Mouse (Mus musculus) midbrain, embryonic 12.5 days (tissue): ENCODE results near the gene Sds. TPM values are rescaled to one million over a fixed set of nuclear protein-coding genes. Genes with fewer than 3 reads are reported as not detected.

Experiments used
- ATAC-seq: fragments of 200-750 bp; cut with Nextera tagmentation; 2 replicates; pipeline ENCODE4 v1.8.0; 2017; ENCODE audit warnings: low read depth, moderate TSS enrichment, moderate library complexity; ENCODE audit not compliant: low FRiP score
- H3K27ac ChIP-seq: fragments of 300-500 bp; sonication (generic); replicated peaks from 2 replicates; pipeline ENCODE4 v1.5.1; 2016; ENCODE audit warnings: mild to moderate bottlenecking
- H3K27me3 ChIP-seq: fragments of 300-500 bp; sonication (generic); 2 replicates; pipeline ENCODE4 v1.6.1; 2016; ENCODE audit warnings: mild to moderate bottlenecking
- H3K36me3 ChIP-seq: fragments of 300-500 bp; sonication (generic); 2 replicates; pipeline ENCODE4 v1.6.1; 2016
- H3K4me1 ChIP-seq: fragments of 300-500 bp; sonication (generic); 2 replicates; pipeline ENCODE4 v1.6.1; 2016
- H3K4me2 ChIP-seq: fragments of 300-500 bp; sonication (generic); replicated peaks from 2 replicates; pipeline ENCODE4 v1.6.1; 2016; ENCODE audit warnings: mild to moderate bottlenecking, moderate library complexity
- H3K4me3 ChIP-seq: fragments of 300-500 bp; sonication (generic); 2 replicates; pipeline ENCODE4 v1.5.1; 2016; ENCODE audit warnings: mild to moderate bottlenecking
- H3K9ac ChIP-seq: fragments of 300-500 bp; sonication (generic); replicated peaks from 2 replicates; pipeline ENCODE4 v1.6.1; 2016; ENCODE audit warnings: mild to moderate bottlenecking, moderate library complexity
- H3K9me3 ChIP-seq: fragments of 300-500 bp; sonication (generic); 2 replicates; pipeline ENCODE4 v1.6.1; 2016; ENCODE audit warnings: mild to moderate bottlenecking
- WGBS: fragments of 180-500 bp; shearing (Covaris S2); methylation state at CpG from one replicate; pipeline ENCODE4 v1.1.7; 2016; 5-methylcytosine and 5-hydroxymethylcytosine counted together
- polyA plus RNA-seq: library from polyadenylated mRNA; unstranded; fragments of >200 nt; fragmentation: Nextera tagmentation; extraction: Ambion mirVana; gene quantifications from 2 replicates; pipeline ENCODE4 v1.2.1, GENCODE M21; 2016

Sds gene
- polyA plus RNA-seq, result not detected in 2 replicates

DNA sequence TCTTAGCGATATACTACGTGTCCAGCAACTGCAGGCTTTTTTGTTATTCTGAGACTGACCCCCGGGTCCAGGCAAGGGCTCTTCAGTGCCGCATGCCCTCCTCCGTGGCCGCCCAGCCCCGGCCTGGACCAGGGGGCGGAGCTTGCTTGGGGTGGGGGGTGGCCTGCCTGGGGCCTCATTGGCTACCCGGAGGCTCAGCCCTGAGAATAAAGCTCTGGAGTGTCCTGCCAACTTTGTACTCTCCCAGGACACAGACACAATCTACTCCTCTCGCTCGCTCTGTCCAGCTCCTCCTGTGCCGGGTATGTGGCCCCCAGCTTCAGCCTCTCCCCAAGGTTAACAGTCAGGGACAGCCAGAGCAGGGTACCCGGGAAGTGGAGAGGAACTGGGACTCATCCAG lies at the start of gene Sds:
Sds (plus strand) TSS at position 231 of the 400 bp plus-strand sequence.
- H3K27ac ChIP-seq, result no peak within 1 kb of the TSS
- peaks cover 20% of the 10 kb centered on the region; the same call in 1 of the 2 replicates for H3K27me3 ChIP-seq
- H3K4me3 ChIP-seq, result no peak within 1 kb of the TSS
- no peaks in the 10 kb centered on the region for H3K9me3 ChIP-seq
- 17% methylated on average over 13 of the region's 13 CpGs for WGBS
- no peak for ATAC-seq
- no peak within 1 kb of the TSS for H3K9ac ChIP-seq
- no peaks in the 10 kb centered on the region for H3K36me3 ChIP-seq
- H3K4me2 ChIP-seq, result no peak within 1 kb of the TSS; the same call in 1 of the 2 replicates
- 0 out of 2 replicates have a peak, but pooled peaks cover 4% of the 10 kb centered on the region for H3K4me1 ChIP-seq

- H3K27me3 ChIP-seq, result peaks cover 97% of the 10 kb centered on the region
- peaks cover 25% of the 10 kb centered on the region for H3K4me1 ChIP-seq
- peak overlapping the region; percentile 63; the same call in 1 of the 2 replicates for H3K9ac ChIP-seq
- peak overlapping the region; percentile 52 for H3K4me2 ChIP-seq
- 3% methylated on average over 10 of the region's 10 CpGs for WGBS
- no peaks in the 10 kb centered on the region for H3K36me3 ChIP-seq
- no peak for ATAC-seq
- peak overlapping the region; percentile 55 for H3K4me3 ChIP-seq
- peak overlapping the region; percentile 88 for H3K27ac ChIP-seq
- no peaks in the 10 kb centered on the region for H3K9me3 ChIP-seq
Measured at GRCm38 (mm10) chr5:120426572-120426971, 49.8 kb upstream of the Sds start.

DNA sequence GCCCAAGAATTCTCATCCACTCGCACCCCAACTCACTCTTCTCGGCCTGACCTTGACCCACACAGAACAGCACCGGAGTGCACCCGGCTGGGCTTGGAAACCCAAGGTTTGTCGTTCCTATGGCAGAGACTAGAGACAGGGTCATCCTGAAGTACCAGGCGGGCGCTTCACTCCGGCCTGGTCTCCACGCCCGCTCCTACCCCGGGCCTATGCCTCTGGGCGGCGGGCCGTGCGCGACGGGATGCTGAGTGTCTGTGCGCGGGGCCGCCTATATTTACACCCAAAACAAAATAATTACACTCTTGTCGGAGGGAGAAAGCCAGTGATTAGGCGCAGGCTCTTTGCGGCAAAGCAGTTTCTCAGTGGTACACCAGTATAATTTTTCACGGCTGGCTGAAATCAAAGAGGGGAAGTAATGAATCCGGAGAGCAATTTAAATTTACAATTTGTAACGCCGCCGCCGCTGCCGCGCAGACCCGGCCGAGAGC lies 48.8 kb upstream of the Sds start:
- Histone ChIP-seq H3K4me3 (peak overlapping the region; percentile 55), H3K4me2 (peak overlapping the region; percentile 52), H3K27ac (peak overlapping the region; percentile 88), H3K27me3 (peaks cover 97% of the 10 kb centered on the region), H3K36me3 (no peaks in the 10 kb centered on the region), H3K9me3 (no peaks in the 10 kb centered on the region), H3K9ac (peak overlapping the region; percentile 63), H3K4me1 (peaks cover 32% of the 10 kb centered on the region)
- no peak for ATAC-seq
- under 1% methylated on average over 33 of the region's 33 CpGs for WGBS

DNA sequence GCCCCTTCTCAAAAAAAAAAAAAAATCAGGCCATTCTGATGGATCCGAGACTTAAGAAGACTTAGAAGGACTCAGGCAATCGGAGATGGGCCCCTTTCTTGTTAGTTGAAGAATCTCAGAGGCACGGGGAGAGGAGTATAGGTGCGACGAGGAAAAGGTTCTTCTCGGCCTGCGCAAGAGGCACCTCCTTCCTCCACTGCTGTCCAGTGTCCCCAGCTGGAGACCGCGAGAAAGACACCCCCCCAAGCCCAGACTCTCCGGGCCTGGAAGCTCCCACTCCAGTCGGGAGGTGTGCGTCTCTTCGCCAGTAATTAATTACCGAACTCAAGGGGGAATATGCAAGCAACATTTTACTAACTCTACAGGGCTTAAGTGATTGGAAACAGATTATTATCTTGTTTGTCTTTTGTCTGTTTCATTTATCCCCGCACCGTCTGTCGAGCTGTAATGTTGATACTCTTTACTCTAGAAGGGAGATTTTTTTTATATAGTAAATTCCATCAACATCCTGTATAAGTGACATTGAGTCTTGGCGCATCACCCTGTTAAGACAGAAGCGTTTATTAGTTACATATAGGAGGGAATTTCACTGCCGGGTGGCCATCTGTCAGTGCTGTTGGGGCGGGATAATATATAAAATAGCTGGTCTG lies 48.0 kb upstream of the Sds start:
- Histone ChIP-seq H3K27ac (peak overlapping the region; percentile 88), H3K4me2 (peak overlapping the region; percentile 52), H3K4me3 (peak overlapping the region; percentile 55), H3K36me3 (no peaks in the 10 kb centered on the region), H3K9ac (peak overlapping the region; percentile 63), H3K4me1 (peaks cover 32% of the 10 kb centered on the region), H3K9me3 (no peaks in the 10 kb centered on the region), H3K27me3 (peaks cover 97% of the 10 kb centered on the region)
- WGBS, result 3% methylated on average over 21 of the region's 21 CpGs
- ATAC-seq, result no peak

- Histone ChIP-seq H3K9ac (peak overlapping the region; percentile 63), H3K27ac (peak overlapping the region; percentile 88), H3K4me1 (peaks cover 32% of the 10 kb centered on the region), H3K4me2 (peak overlapping the region; percentile 52), H3K4me3 (peak overlapping the region; percentile 55), H3K36me3 (no peaks in the 10 kb centered on the region), H3K9me3 (no peaks in the 10 kb centered on the region), H3K27me3 (peaks cover 98% of the 10 kb centered on the region)
- WGBS, result 6% methylated on average over 5 of the region's 6 CpGs
- no peak for ATAC-seq
Measured at GRCm38 (mm10) chr5:120428990-120429389, 47.3 kb upstream of the Sds start.

DNA sequence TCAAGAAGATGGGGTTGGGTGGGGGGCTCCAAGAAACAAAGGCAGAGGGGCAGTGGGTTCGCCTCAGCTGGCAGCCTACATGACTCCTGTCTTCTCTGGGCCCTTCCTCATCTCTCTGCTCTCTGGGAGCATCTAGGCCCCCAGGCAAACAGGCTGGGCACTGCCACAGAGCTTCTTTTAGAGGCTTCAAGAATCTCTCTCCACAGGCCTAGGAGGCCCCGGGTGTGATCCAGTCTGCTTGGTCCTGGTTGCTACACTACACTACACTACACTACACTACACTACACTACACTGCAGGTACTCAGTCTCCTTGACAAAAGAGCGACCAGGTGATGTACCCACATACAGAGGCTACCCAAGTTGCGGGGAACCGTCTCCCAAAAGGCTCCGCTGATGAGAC lies 46.6 kb upstream of the Sds start:
- Histone ChIP-seq H3K27ac (peak overlapping the region; percentile 88), H3K36me3 (no peaks in the 10 kb centered on the region), H3K4me1 (peaks cover 36% of the 10 kb centered on the region), H3K4me3 (peak overlapping the region; percentile 55), H3K9me3 (no peaks in the 10 kb centered on the region), H3K9ac (peak overlapping the region; percentile 63), H3K27me3 (peaks cover 98% of the 10 kb centered on the region), H3K4me2 (peak overlapping the region; percentile 52)
- no peak for ATAC-seq
- WGBS, result 9% methylated on average over 6 of the region's 6 CpGs

- Histone ChIP-seq H3K4me1 (peaks cover 44% of the 10 kb centered on the region), H3K9ac (peak overlapping the region; percentile 77)
Measured at GRCm38 (mm10) chr5:120431001-120431583, 45.2 kb upstream of the Sds start.

GRCm38 (mm10) chr5:120431649-120432485 lies 44.5 kb upstream of the Sds start, which contains the start of gene Lhx5:
TSS of gene Lhx5 (plus strand) at chr5:120431699.
- ATAC-seq, result peak; percentile 63
- Histone ChIP-seq H3K36me3 (no peaks in the 10 kb centered on the region), H3K4me1 (peaks cover 48% of the 10 kb centered on the region), H3K27me3 (peaks cover 98% of the 10 kb centered on the region), H3K9me3 (no peaks in the 10 kb centered on the region), H3K27ac (peak within 1 kb of the TSS; percentile 90), H3K4me3 (peak within 1 kb of the TSS; percentile 55), H3K4me2 (peak within 1 kb of the TSS; percentile 65), H3K9ac (peak within 1 kb of the TSS; percentile 77)
- WGBS, result under 1% methylated on average over 69 of the region's 69 CpGs

More at GRCm38 (mm10) chr5:120431001-120431583, 45.2 kb upstream of the Sds start:
- no peak for ATAC-seq
- Histone ChIP-seq H3K36me3 (no peaks in the 10 kb centered on the region), H3K9me3 (no peaks in the 10 kb centered on the region), H3K27me3 (peaks cover 98% of the 10 kb centered on the region), H3K27ac (peak overlapping the region; percentile 83), H3K4me3 (peak overlapping the region; percentile 55), H3K4me2 (peak overlapping the region; percentile 65)
- WGBS, result under 1% methylated on average over 30 of the region's 30 CpGs

DNA sequence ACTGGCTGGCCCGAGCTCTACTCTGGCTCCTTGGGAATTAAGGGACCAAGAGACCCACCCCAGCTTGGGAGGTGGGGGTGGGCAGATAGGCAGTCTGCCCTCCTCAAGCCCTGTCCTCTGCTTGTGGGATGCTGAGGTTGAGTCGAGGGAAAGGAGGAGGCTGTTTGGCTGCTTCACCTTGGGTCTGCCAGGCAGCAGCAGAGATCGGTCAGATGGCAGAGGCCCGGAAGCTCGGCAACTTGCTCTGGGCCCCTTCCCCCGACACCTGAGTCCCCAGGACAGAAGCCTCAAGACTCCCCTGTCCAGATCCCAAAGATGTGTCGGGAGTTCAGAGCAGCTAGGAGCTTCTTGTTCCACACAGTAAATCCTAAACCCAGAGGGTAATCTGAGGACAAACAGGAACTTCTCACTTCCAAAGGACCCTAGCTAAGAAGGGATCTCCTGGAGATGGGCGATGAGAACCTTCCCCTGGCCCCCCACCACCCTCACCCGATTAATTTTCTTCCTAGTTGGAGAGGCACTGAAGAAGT lies 43.8 kb upstream of the Sds start:
- H3K4me1 ChIP-seq, result peaks cover 46% of the 10 kb centered on the region
- H3K27me3 ChIP-seq, result peaks cover 97% of the 10 kb centered on the region
- H3K36me3 ChIP-seq, result no peaks in the 10 kb centered on the region
- peak overlapping the region; percentile 77 for H3K9ac ChIP-seq
- no peak for ATAC-seq
- peak overlapping the region; percentile 65 for H3K4me2 ChIP-seq
- H3K27ac ChIP-seq, result peak overlapping the region; percentile 90
- no peaks in the 10 kb centered on the region for H3K9me3 ChIP-seq
- peak overlapping the region; percentile 55 for H3K4me3 ChIP-seq
- under 1% methylated on average over 9 of the region's 9 CpGs for WGBS

GRCm38 (mm10) chr5:120433135-120433760 lies 43.1 kb upstream of the Sds start:
- H3K27ac ChIP-seq, result peak overlapping the region; percentile 90
- ATAC-seq, result no peak

GRCm38 (mm10) chr5:120434231-120434735 lies 42.0 kb upstream of the Sds start:
- H3K9ac ChIP-seq, result peak overlapping the region; percentile 77

More at GRCm38 (mm10) chr5:120433135-120433760, 43.1 kb upstream of the Sds start:
- Histone ChIP-seq H3K27me3 (peaks cover 97% of the 10 kb centered on the region), H3K4me3 (peak overlapping the region; percentile 55), H3K9ac (peak overlapping the region; percentile 77), H3K4me1 (peaks cover 46% of the 10 kb centered on the region), H3K9me3 (no peaks in the 10 kb centered on the region), H3K4me2 (peak overlapping the region; percentile 65), H3K36me3 (no peaks in the 10 kb centered on the region)
- WGBS, result 0% methylated on average over 13 of the region's 13 CpGs

More at GRCm38 (mm10) chr5:120434231-120434735, 42.0 kb upstream of the Sds start:
- H3K4me1 ChIP-seq, result peaks cover 54% of the 10 kb centered on the region
- H3K36me3 ChIP-seq, result no peaks in the 10 kb centered on the region
- WGBS, result 1% methylated on average over 21 of the region's 21 CpGs
- peak overlapping the region; percentile 65 for H3K4me2 ChIP-seq
- peak overlapping the region; percentile 55 for H3K4me3 ChIP-seq
- no peaks in the 10 kb centered on the region for H3K9me3 ChIP-seq
- no peak for ATAC-seq
- H3K27ac ChIP-seq, result peak overlapping the region; percentile 90
- peaks cover 97% of the 10 kb centered on the region for H3K27me3 ChIP-seq
